12 mouse cellular contexts compared by ENCODE assay signal in the genomic region with DNA sequence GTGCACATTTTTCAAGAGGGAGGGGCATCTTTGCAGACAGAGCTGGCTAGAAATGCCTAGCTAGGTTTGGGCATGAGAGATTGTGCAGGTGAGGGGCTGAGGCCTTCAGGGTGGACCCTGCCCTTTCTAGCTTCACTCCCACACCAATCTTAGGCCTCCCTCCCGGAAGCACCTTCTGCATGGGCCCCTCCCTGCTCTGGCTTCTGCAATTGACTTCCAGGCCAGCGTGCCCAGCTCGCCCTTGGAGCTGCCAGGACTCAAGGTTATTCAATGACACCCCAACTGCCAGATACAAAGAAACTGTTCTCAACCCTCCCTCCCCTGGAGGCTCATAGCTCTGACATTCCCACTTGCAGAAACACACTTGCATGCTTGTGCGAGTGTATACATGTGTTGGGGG.
A peak's percentile ranks its signal among the peaks of the same experiment; 100 is the strongest.
DNase-seq lines count a peak whose midpoint lies in the region; ATAC-seq and TF ChIP-seq lines count a peak whose summit lies in the region.
"Had no signal": no experiment of that assay in that cellular context is flagged by ENCODE, and none has a peak within 500 bp of the region (broad histone marks: within the 10 kb centered on the region; RNA-seq: fewer than 3 reads in every experiment).

No protein-coding gene starts in this region.

- no peak for DNase-seq in heart, embryonic 10.5 days (ENCODE audit: low spot score)
- DNase-seq in heart, adult 8-10 months (ENCODE audit: low spot score): no peak
- DNase-seq in neural tube, embryonic 10.5 days (ENCODE audit: extremely low spot score, low spot score): no peak
- DNase-seq in heart, postnatal 0 days (ENCODE audit: low spot score): peak; percentile 63
- no peak for DNase-seq in limb, embryonic 10.5 days (ENCODE audit: low spot score)
- DNase-seq in left cerebral cortex, postnatal 25 days (ENCODE audit: low spot score in 2 of 2): no peak
- no peak for DNase-seq in retina, embryonic 14.5 days (ENCODE audit: low spot score)
- DNase-seq: cerebellum, postnatal 25 days; lung, postnatal 36 days had no signal

- 0 out of 2 replicates have a peak overlapping the region, but pooled peaks have one; percentile 1 for H3K4me2 ChIP-seq in neural tube, embryonic 12.5 days (replicated peaks)
- H3K4me2 ChIP-seq in heart, postnatal 0 days (ENCODE audit: low read depth, low read length): no peak overlapping the region
- H3K4me2 ChIP-seq: stomach, embryonic 15.5 days had no signal

- no peak for TF ChIP-seq CTCF in heart, postnatal 0 days (IDR thresholded peaks at IDR 0.05; ENCODE audit: low read depth)

- peak overlapping the region; percentile 74 for H3K27ac ChIP-seq in heart, embryonic 10.5 days
- H3K27ac ChIP-seq in neural tube, embryonic 12.5 days: no peak overlapping the region
- H3K27ac ChIP-seq in heart, postnatal 0 days (ENCODE audit: low read depth): peak overlapping the region; percentile 73
- peak overlapping the region; percentile 67 for H3K27ac ChIP-seq in limb, embryonic 10.5 days
- H3K27ac ChIP-seq: heart, adult 2 months had no signal

- H3K4me1 ChIP-seq in heart, embryonic 10.5 days: peaks cover 70% of the 10 kb centered on the region
- peaks cover 62% of the 10 kb centered on the region for H3K4me1 ChIP-seq in neural tube, embryonic 12.5 days
- H3K4me1 ChIP-seq in heart, postnatal 0 days (ENCODE audit: control insufficient read depth, insufficient read depth): peaks cover 5% of the 10 kb centered on the region
- peaks cover 77% of the 10 kb centered on the region for H3K4me1 ChIP-seq in limb, embryonic 10.5 days

- no peak overlapping the region for H3K9ac ChIP-seq in neural tube, embryonic 12.5 days
- H3K9ac ChIP-seq in heart, postnatal 0 days (replicated peaks; ENCODE audit: low read depth, low read length): no peak overlapping the region
- H3K9ac ChIP-seq: stomach, embryonic 15.5 days had no signal

- H3K27me3 ChIP-seq in heart, embryonic 10.5 days (ENCODE audit: insufficient read depth, poor library complexity, severe bottlenecking): peaks cover 15% of the 10 kb centered on the region; the same call in 1 of the 2 replicates
- no peaks in the 10 kb centered on the region for H3K27me3 ChIP-seq in neural tube, embryonic 12.5 days (replicated peaks)
- no peaks in the 10 kb centered on the region for H3K27me3 ChIP-seq in heart, postnatal 0 days (ENCODE audit: control insufficient read depth, insufficient read depth, low read length)
- peaks cover 9% of the 10 kb centered on the region; the same call in 1 of the 2 replicates for H3K27me3 ChIP-seq in limb, embryonic 10.5 days (ENCODE audit: low read depth, poor library complexity, severe bottlenecking)
- H3K27me3 ChIP-seq: stomach, embryonic 15.5 days had no signal

- no peaks in the 10 kb centered on the region for H3K9me3 ChIP-seq in heart, embryonic 10.5 days
- H3K9me3 ChIP-seq in neural tube, embryonic 12.5 days: no peaks in the 10 kb centered on the region
- H3K9me3 ChIP-seq in heart, postnatal 0 days (replicated peaks; ENCODE audit: control insufficient read depth, low read length): no peaks in the 10 kb centered on the region
- H3K9me3 ChIP-seq in limb, embryonic 10.5 days (replicated peaks): no peaks in the 10 kb centered on the region
- H3K9me3 ChIP-seq: stomach, embryonic 15.5 days had no signal

- no peak for TF ChIP-seq EP300 in heart, postnatal 0 days (IDR thresholded peaks at IDR 0.05; ENCODE audit: low read depth)

- ATAC-seq in neural tube, embryonic 12.5 days (ENCODE audit: low FRiP score, low read depth): no peak
- ATAC-seq in heart, postnatal 0 days (ENCODE audit: insufficient read depth, low read depth): peak; percentile 61

- H3K36me3 ChIP-seq in heart, embryonic 10.5 days: no peaks in the 10 kb centered on the region
- H3K36me3 ChIP-seq in neural tube, embryonic 12.5 days: no peaks in the 10 kb centered on the region
- no peaks in the 10 kb centered on the region for H3K36me3 ChIP-seq in heart, postnatal 0 days (replicated peaks; ENCODE audit: control insufficient read depth, insufficient read depth, low read length)
- peaks cover 5% of the 10 kb centered on the region for H3K36me3 ChIP-seq in limb, embryonic 10.5 days
- H3K36me3 ChIP-seq: stomach, embryonic 15.5 days had no signal

- 49% methylated on average over 4 of the region's 4 CpGs for WGBS in heart, embryonic 10.5 days
- WGBS in neural tube, embryonic 12.5 days: 65% methylated on average over 4 of the region's 4 CpGs
- WGBS in heart, postnatal 0 days: 65% methylated on average over 4 of the region's 4 CpGs
- 63% methylated on average over 4 of the region's 4 CpGs for WGBS in limb, embryonic 10.5 days

- intact Hi-C loops in left cerebral cortex, postnatal 25 days (cut with DNase I): no loop called here

- H3K4me3 ChIP-seq in heart, embryonic 10.5 days: no peak overlapping the region
- no peak overlapping the region for H3K4me3 ChIP-seq in neural tube, embryonic 12.5 days
- no peak overlapping the region for H3K4me3 ChIP-seq in heart, postnatal 0 days (ENCODE audit: low read depth, low read length)
- H3K4me3 ChIP-seq in limb, embryonic 10.5 days: no peak overlapping the region
- H3K4me3 ChIP-seq: heart, adult 2 months; stomach, embryonic 15.5 days had no signal
